Mouse (Mus musculus): ENCODE data around the gene Slc27a4.

Gene Slc27a4

DNA sequence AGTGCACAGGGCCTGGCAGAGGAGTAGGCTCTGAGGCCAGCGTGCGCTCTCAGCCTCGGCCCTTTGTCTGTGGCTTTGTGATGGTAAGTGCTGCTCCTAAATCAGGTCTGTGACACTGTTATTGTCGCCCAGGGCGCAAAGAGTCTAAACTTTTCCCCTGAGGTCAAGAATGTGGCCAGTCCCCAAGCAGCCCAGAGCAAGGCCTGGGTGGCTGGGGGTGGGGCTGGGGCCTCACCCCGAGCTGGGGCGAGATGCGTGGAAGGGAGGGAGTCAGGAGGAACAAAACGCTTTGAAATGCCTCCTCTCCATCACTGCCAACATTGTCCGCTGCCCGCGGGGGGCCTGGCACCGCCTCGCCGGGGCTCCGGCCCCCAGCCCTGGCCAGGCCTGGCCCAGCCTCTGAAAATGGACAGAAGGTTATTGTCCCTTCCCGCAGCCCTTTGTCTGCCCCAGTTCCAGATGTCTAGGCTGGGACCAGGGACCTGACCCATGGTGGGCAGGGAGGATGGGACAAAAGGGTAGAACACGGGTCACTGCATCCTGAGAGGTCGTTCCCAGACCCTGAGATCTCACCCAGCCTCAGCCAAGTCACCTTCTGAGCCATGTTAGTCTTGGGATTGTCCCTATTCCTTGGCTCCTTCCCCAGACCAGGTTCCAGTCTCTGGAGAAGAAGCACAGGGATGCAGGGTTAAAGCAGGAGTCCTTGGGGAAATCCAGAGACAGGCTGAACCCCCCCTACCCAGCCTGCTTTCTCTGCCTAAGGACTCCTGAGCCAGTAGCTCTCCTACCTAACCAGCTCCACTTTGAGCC lies 54.2 kb downstream of the Slc27a4 start:
- in situ Hi-C loops (cut with MboI, MseI), result no loop called here

DNA sequence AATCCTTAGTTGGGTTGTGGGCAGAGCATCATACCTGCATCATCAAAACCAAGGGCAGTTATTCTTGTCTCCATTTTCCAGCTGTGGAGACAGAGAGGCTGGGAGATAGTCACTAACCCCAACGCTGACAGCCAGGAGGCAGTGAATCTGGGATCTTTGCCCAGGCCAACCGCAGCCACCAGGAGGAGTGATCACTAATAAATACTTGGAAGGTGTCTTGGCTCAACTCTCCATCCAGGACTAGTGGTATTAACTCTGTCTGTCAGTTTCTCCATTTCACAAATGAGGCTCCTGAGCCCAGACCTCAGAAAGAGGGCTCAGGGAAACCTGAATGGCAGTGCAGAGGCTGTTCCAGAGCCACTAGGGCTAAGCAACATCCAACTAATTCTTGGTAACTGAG lies 54.9 kb downstream of the Slc27a4 start:
- in situ Hi-C loops (cut with MboI, MseI), result no loop called here

DNA sequence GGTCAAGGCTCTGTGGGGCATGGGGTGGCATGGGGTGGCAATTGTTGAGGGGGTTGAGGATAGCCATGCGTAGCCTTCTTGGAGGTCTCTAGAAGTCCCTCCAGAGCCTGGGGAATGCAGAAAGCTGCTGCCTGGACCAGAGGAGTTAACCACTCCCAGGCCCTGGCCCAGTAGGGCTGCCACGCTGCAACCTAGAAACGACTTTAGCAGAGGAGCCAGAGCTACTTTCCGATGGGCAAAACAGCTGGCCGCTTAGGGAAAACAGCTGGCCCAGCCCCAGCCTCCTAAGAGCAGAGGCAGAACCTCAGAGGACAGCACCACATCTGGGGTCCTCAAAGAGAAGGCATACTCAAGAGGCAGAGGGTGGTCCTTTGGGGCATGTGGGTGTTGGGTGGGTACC lies 55.5 kb downstream of the Slc27a4 start:
- in situ Hi-C loops (cut with MboI, MseI), result no loop called here

DNA sequence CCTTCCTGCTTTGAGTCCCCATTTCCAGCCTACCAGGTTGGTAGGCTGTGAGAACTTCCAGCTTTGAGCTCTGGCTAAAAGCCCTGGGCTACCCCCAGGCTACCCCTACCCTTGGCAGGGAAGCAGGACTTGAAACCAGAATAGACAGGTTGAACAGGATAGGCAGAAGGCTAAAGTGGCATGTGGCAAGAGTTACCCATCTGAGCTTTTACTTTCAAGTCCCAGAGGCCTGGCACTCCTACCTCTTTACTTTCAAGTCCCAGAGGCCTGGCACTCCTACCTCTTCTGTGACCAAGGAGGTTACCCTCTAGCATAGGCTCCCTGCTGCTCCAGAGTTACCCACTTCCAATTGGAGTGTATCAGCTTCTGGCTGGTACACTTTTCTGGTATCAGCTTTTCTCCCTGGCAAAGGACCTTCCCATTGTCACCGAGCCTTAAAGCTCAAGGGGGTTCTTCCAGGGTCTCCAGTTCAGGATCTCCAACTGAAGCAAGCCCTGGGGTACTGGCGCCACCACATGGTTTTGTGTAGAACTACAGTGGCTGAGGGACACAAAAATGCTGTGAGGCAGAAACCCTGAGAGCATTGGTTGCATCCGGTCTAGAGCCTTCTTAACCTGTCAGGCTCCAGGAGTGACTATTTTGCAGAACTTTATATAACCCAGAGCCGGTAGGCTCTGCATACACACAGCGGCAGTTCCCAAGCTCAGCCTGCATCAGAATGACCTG lies 56.5 kb downstream of the Slc27a4 start:
- in situ Hi-C loops (cut with MboI, MseI), result no loop called here

DNA sequence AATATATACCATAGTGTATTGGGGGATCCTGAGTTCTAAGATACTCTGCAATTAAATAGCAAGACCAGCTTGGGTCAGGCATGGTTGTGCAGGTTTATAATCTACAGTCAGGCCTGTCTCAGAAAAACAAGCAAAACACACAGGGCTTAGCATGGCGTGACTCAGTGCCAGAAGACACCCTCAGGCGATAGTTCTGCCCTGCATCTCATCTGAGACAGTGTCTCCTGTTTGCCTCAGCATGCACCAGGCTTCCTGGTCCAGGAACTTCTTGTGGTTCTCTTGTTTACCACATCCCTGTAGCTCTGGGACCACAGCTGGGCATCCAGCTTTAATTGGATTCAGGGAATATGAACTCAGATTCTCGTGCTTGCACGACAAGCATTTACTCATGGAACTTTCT lies 62.7 kb downstream of the Slc27a4 start:
- in situ Hi-C loops (cut with MboI, MseI), result loop anchor here (5.0 kb wide), 1 partner anchor 48 kb away; no protein-coding TSS in a partner anchor

Data from T-helper 1 cell (primary cell).